Mouse (Mus musculus): Measurements from ENCODE around the gene Llgl2.

Llgl2 gene

GRCm38 (mm10) chr11:115893071-115893470 lies 69.2 kb downstream of the Llgl2 start:
- in situ Hi-C loops (cut with MboI; ENCODE audit: low pct_unique_long_range_greater_than_20kb in 1 of 2, low sequenced_read_pairs in 2 of 2, unreplicated experiment in 1 of 2), result no loop called here

- in situ Hi-C loops (cut with MboI; ENCODE audit: low pct_unique_long_range_greater_than_20kb in 1 of 2, low sequenced_read_pairs in 2 of 2, unreplicated experiment in 1 of 2), result no loop called here
Measured at GRCm38 (mm10) chr11:115894755-115895520, 71.1 kb downstream of the Llgl2 start.

GRCm38 (mm10) chr11:115898446-115898845 lies 74.6 kb downstream of the Llgl2 start:
- in situ Hi-C loops (cut with MboI; ENCODE audit: low pct_unique_long_range_greater_than_20kb in 1 of 2, low sequenced_read_pairs in 2 of 2, unreplicated experiment in 1 of 2), result no loop called here

- in situ Hi-C loops (cut with MboI; ENCODE audit: low pct_unique_long_range_greater_than_20kb in 1 of 2, low sequenced_read_pairs in 2 of 2, unreplicated experiment in 1 of 2), result no loop called here
Measured at GRCm38 (mm10) chr11:115898886-115899285, 75.0 kb downstream of the Llgl2 start.

- in situ Hi-C loops (cut with MboI; ENCODE audit: low pct_unique_long_range_greater_than_20kb in 1 of 2, low sequenced_read_pairs in 2 of 2, unreplicated experiment in 1 of 2), result no loop called here
Measured at GRCm38 (mm10) chr11:115899486-115900266, 75.8 kb downstream of the Llgl2 start, which contains the start of gene Smim5. TSS of gene Smim5 (plus strand) at chr11:115899966.

- in situ Hi-C loops (cut with MboI; ENCODE audit: low pct_unique_long_range_greater_than_20kb in 1 of 2, low sequenced_read_pairs in 2 of 2, unreplicated experiment in 1 of 2), result no loop called here
Measured at GRCm38 (mm10) chr11:115900561-115901337, 76.9 kb downstream of the Llgl2 start.

GRCm38 (mm10) chr11:115901338-115902161 lies 77.7 kb downstream of the Llgl2 start:
- in situ Hi-C loops (cut with MboI; ENCODE audit: low pct_unique_long_range_greater_than_20kb in 1 of 2, low sequenced_read_pairs in 2 of 2, unreplicated experiment in 1 of 2), result no loop called here

- in situ Hi-C loops (cut with MboI; ENCODE audit: low pct_unique_long_range_greater_than_20kb in 1 of 2, low sequenced_read_pairs in 2 of 2, unreplicated experiment in 1 of 2), result no loop called here
Measured at GRCm38 (mm10) chr11:115902177-115902576, 78.3 kb downstream of the Llgl2 start.

GRCm38 (mm10) chr11:115902831-115903230 lies 79.0 kb downstream of the Llgl2 start:
- in situ Hi-C loops (cut with MboI; ENCODE audit: low pct_unique_long_range_greater_than_20kb in 1 of 2, low sequenced_read_pairs in 2 of 2, unreplicated experiment in 1 of 2), result no loop called here

GRCm38 (mm10) chr11:115903384-115904230 lies 79.8 kb downstream of the Llgl2 start:
- in situ Hi-C loops (cut with MboI; ENCODE audit: low pct_unique_long_range_greater_than_20kb in 1 of 2, low sequenced_read_pairs in 2 of 2, unreplicated experiment in 1 of 2), result no loop called here

GRCm38 (mm10) chr11:115904231-115904955 lies 80.5 kb downstream of the Llgl2 start:
- in situ Hi-C loops (cut with MboI; ENCODE audit: low pct_unique_long_range_greater_than_20kb in 1 of 2, low sequenced_read_pairs in 2 of 2, unreplicated experiment in 1 of 2), result no loop called here

All from mouse embryonic stem cell (cell line).